Mouse (Mus musculus): ENCODE results near the gene Dpysl5.
"Not testable (repeated sequence)": the region's sequence is repeated elsewhere in the genome, so short reads cannot be mapped to it uniquely, and the experiment has no call there.

Dpysl5 gene

GRCm38 (mm10) chr5:30711147-30712001, at the start of gene Dpysl5:
Gene Dpysl5, plus strand, starts transcription at chr5:30711564.
- peak; percentile 85 for DNase-seq (ENCODE audit: low spot score)

GRCm38 (mm10) chr5:30665360-30665759, 46.0 kb upstream of the Dpysl5 start:
- DNase-seq (ENCODE audit: low spot score), result no peak

GRCm38 (mm10) chr5:30665968-30666367, 45.4 kb upstream of the Dpysl5 start:
- DNase-seq (ENCODE audit: low spot score), result peak; percentile 45

- peak; percentile 95 for DNase-seq (ENCODE audit: low spot score)
These were observed 44.8 kb upstream of the Dpysl5 start, which contains the start of gene Cenpa for GRCm38 (mm10) chr5:30666391-30667195. Gene Cenpa, plus strand, starts transcription at chr5:30666777.

- DNase-seq (ENCODE audit: low spot score), result no peak
These were observed 44.1 kb upstream of the Dpysl5 start for GRCm38 (mm10) chr5:30667215-30667614.

- no peak for DNase-seq (ENCODE audit: low spot score)
These were observed 43.7 kb upstream of the Dpysl5 start for GRCm38 (mm10) chr5:30667686-30668085.

GRCm38 (mm10) chr5:30668637-30669495, 42.5 kb upstream of the Dpysl5 start:
- no peak for DNase-seq (ENCODE audit: low spot score)

GRCm38 (mm10) chr5:30669496-30669830, 41.9 kb upstream of the Dpysl5 start:
- no peak for DNase-seq (ENCODE audit: low spot score)

GRCm38 (mm10) chr5:30670091-30670490, 41.3 kb upstream of the Dpysl5 start:
- no peak for DNase-seq (ENCODE audit: low spot score)

- no peak for DNase-seq (ENCODE audit: low spot score)
These were observed 37.4 kb upstream of the Dpysl5 start for GRCm38 (mm10) chr5:30674001-30674400.

GRCm38 (mm10) chr5:30676800-30677199, 34.6 kb upstream of the Dpysl5 start:
- DNase-seq (ENCODE audit: low spot score), result no peak

- DNase-seq (ENCODE audit: low spot score), result not testable (repeated sequence)
These were observed 33.3 kb upstream of the Dpysl5 start for GRCm38 (mm10) chr5:30678069-30678468.

GRCm38 (mm10) chr5:30678722-30679296, 32.6 kb upstream of the Dpysl5 start:
- DNase-seq (ENCODE audit: low spot score), result no peak

GRCm38 (mm10) chr5:30679593-30679992, 31.8 kb upstream of the Dpysl5 start:
- no peak for DNase-seq (ENCODE audit: low spot score)

GRCm38 (mm10) chr5:30681970-30682369, 29.4 kb upstream of the Dpysl5 start:
- no peak for DNase-seq (ENCODE audit: low spot score)

- no peak for DNase-seq (ENCODE audit: low spot score)
These were observed 28.3 kb upstream of the Dpysl5 start for GRCm38 (mm10) chr5:30682967-30683600.

GRCm38 (mm10) chr5:30683993-30684392, 27.4 kb upstream of the Dpysl5 start:
- no peak for DNase-seq (ENCODE audit: low spot score)

- DNase-seq (ENCODE audit: low spot score), result peak; percentile 44
These were observed 24.6 kb upstream of the Dpysl5 start for GRCm38 (mm10) chr5:30686781-30687180.

- DNase-seq (ENCODE audit: low spot score), result no peak
These were observed 10.9 kb upstream of the Dpysl5 start for GRCm38 (mm10) chr5:30700361-30701000.

GRCm38 (mm10) chr5:30701373-30701772, 10.0 kb upstream of the Dpysl5 start:
- DNase-seq (ENCODE audit: low spot score), result not testable (repeated sequence)

- no peak for DNase-seq (ENCODE audit: low spot score)
These were observed 9.5 kb upstream of the Dpysl5 start for GRCm38 (mm10) chr5:30701866-30702265.

Measured in layer of hippocampus, adult 11-12 months (tissue).